Mouse (Mus musculus) embryonic facial prominence, embryonic 11.5 days (tissue): ENCODE data around the gene Pitx1. TPM values are rescaled to one million over a fixed set of nuclear protein-coding genes. Genes with fewer than 3 reads are reported as not detected.

Source experiments
- ATAC-seq: fragments of 200-750 bp; cut with Nextera tagmentation; replicated peaks from 2 replicates; pipeline ENCODE4 v1.8.0; 2017; ENCODE audit warnings: low read depth; ENCODE audit not compliant: insufficient number of reproducible peaks, low FRiP score, low TSS enrichment
- DNase-seq: peaks from one replicate; pipeline ENCODE4 v3.0.0-alpha.2; 2015; ENCODE audit warnings: low spot score
- H3K27ac ChIP-seq: fragments of 300-500 bp; sonication (generic); replicated peaks from 2 replicates; pipeline ENCODE4 v1.5.1; 2014; ENCODE audit warnings: mild to moderate bottlenecking, low read depth, low read length, control low read depth
- H3K27me3 ChIP-seq: fragments of 300-500 bp; sonication (generic); 2 replicates; pipeline ENCODE4 v1.6.1; 2014; ENCODE audit warnings: mild to moderate bottlenecking, low read length, moderate library complexity, mixed read lengths; ENCODE audit not compliant: control insufficient read depth, insufficient read depth
- H3K36me3 ChIP-seq: fragments of 300-500 bp; sonication (generic); replicated peaks from 2 replicates; pipeline ENCODE4 v1.6.1; 2014; ENCODE audit warnings: low read depth, mild to moderate bottlenecking, low read length, moderate library complexity, mixed read lengths; ENCODE audit not compliant: control insufficient read depth, insufficient read depth
- H3K4me1 ChIP-seq: fragments of 300-500 bp; sonication (generic); 2 replicates; pipeline ENCODE4 v1.6.1; 2014; ENCODE audit warnings: low read length, mixed read lengths; ENCODE audit not compliant: control insufficient read depth, insufficient read depth
- H3K4me2 ChIP-seq: fragments of 300-500 bp; sonication (generic); 2 replicates; pipeline ENCODE4 v1.6.1; 2014; ENCODE audit warnings: low read depth, mild to moderate bottlenecking, control low read depth, low read length, moderate library complexity
- H3K4me3 ChIP-seq: fragments of 300-500 bp; sonication (generic); 2 replicates; pipeline ENCODE4 v1.5.1; 2014; ENCODE audit warnings: low read depth, low read length, control low read depth
- H3K9ac ChIP-seq: fragments of 300-500 bp; sonication (generic); replicated peaks from 2 replicates; pipeline ENCODE4 v1.6.1; 2014; ENCODE audit warnings: mild to moderate bottlenecking, control low read depth, low read length
- H3K9me3 ChIP-seq: fragments of 300-500 bp; sonication (generic); replicated peaks from 2 replicates; pipeline ENCODE4 v1.6.1; 2016; ENCODE audit warnings: mild to moderate bottlenecking, low read length, inconsistent platforms, mixed read lengths; ENCODE audit not compliant: control insufficient read depth
- WGBS: fragments of 180-500 bp; shearing (Covaris S2); extraction: QIAGEN DNeasy Blood & Tissue Kit; methylation state at CpG from one replicate; pipeline ENCODE4 v1.1.7; 2014; 5-methylcytosine and 5-hydroxymethylcytosine counted together
- polyA plus RNA-seq: library from polyadenylated mRNA; unstranded; fragments of >200 nt; fragmentation: Nextera tagmentation; extraction: Ambion mirVana; gene quantifications from 2 replicates; pipeline ENCODE4 v1.2.1, GENCODE M21; 2014

Pitx1 gene
- polyA plus RNA-seq, 1 experiment from 2014 or later, result 54.9 TPM

- Histone ChIP-seq H3K36me3 (no peaks in the 10 kb centered on the region), H3K4me3 (no peak overlapping the region), H3K4me2 (no peak overlapping the region), H3K27ac (no peak overlapping the region), H3K9me3 (no peaks in the 10 kb centered on the region), H3K9ac (no peak overlapping the region), H3K27me3 (no peaks in the 10 kb centered on the region), H3K4me1 (no peaks in the 10 kb centered on the region)
- no peak for DNase-seq
- 81% methylated on average over 1 of the region's 1 CpGs for WGBS
- no peak for ATAC-seq
Observed at GRCm38 (mm10) chr13:55803973-55804372, 32.0 kb downstream of the Pitx1 start.

DNA sequence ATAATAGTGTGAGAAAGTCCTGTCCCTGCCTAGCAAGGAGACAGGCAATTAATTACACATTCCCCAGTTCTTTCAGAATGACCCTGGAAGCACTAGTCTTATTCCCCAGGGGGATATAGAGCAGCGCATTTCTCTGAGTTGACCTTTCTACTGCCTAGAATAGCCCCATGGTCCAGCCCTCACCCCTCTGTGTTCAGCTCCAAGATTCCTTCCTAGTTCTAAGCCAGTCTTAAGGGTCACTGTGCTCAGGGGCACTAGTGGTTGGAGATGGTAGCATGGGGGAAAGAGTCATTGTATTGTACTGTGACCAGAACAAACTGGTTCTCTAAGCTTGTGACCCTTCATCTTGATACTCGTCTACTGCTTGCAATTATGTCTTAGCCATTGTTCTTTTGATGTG is 34.7 kb downstream of the Pitx1 start:
- no peaks in the 10 kb centered on the region for H3K27me3 ChIP-seq
- H3K4me2 ChIP-seq, result no peak overlapping the region
- H3K4me3 ChIP-seq, result no peak overlapping the region
- H3K4me1 ChIP-seq, result no peaks in the 10 kb centered on the region
- DNase-seq (no peak), ATAC-seq (no peak)
- 67% methylated on average over 2 of the region's 2 CpGs for WGBS
- H3K36me3 ChIP-seq, result no peaks in the 10 kb centered on the region
- no peaks in the 10 kb centered on the region for H3K9me3 ChIP-seq
- no peak overlapping the region for H3K27ac ChIP-seq
- H3K9ac ChIP-seq, result no peak overlapping the region

DNA sequence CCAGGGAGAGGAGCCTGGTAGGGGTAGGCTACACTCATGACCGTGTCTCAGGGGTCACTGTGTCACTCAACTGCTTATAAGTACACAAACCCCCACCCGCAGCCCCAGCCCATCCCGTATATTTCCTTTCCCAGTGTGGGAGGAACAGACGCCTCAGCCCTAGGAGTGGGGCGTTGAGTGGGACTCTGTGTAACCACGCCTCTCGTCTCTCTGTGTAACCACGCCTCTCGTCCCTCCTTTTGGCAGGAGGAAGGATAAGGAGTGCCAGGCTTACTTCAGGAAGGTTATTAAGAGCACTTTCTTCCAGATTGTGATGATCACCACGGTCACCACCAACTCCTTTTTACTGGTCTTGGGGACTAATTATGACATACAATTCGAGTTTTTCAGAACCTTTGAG is 49.9 kb downstream of the Pitx1 start:
- Histone ChIP-seq H3K4me3 (no peak overlapping the region), H3K4me2 (no peak overlapping the region), H3K27me3 (no peaks in the 10 kb centered on the region), H3K36me3 (no peaks in the 10 kb centered on the region), H3K9me3 (no peaks in the 10 kb centered on the region), H3K27ac (no peak overlapping the region), H3K4me1 (no peaks in the 10 kb centered on the region), H3K9ac (no peak overlapping the region)
- no peak for DNase-seq
- no peak for ATAC-seq
- 84% methylated on average over 11 of the region's 11 CpGs for WGBS

DNA sequence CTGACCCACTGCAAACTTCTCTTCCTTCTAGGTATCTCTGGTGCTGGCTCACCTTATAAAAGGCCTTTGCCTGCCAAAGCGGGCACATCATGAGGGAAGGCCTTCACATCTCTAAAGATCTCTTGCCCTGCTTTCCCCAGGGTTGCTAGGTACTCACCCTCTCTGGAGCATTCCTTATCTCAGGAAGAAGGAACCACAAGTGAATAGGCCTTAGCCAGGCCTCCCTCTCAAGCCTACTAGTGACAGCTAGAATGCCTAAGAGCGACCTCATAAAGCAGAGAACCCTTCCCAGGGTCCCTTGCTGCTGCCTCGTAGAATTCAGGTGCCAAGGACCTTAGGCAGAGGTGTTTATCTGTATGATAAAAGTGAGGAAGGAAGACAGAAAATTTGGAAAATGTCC is 51.7 kb downstream of the Pitx1 start, which contains the start of gene Catsper3:
Gene Catsper3, plus strand, starts transcription at position 301 of the 400 bp plus-strand sequence.
- DNase-seq (no peak), ATAC-seq (no peak)

DNA sequence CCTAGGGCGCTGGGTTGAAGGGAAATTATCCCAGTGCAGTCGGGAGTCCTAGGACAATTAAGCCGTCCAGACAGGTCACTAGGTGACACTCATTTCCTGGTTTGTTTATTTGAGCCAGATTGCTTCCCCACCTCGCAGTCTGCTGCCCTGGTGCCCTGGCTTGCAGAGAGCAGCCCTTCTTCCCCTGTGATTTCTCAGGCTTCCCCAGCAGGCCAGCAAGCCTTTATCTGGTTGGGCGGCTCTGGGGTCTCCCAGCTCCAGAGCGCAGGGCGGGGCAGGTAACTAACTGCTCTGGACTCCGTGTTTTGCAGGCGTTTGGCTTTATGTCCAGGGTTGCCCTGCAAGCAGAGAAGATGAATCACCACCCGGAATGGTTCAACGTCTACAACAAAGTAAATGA is 60.9 kb downstream of the Pitx1 start:
- Histone ChIP-seq H3K9ac (no peak overlapping the region), H3K4me3 (no peak overlapping the region), H3K27ac (no peak overlapping the region), H3K4me2 (no peak overlapping the region), H3K9me3 (no peaks in the 10 kb centered on the region), H3K4me1 (no peaks in the 10 kb centered on the region), H3K27me3 (no peaks in the 10 kb centered on the region), H3K36me3 (no peaks in the 10 kb centered on the region)
- 39% methylated on average over 11 of the region's 11 CpGs for WGBS
- no peak for DNase-seq
- ATAC-seq, result no peak

More for the DNA sequence above, 51.7 kb downstream of the Pitx1 start, which contains the start of gene Catsper3:
- H3K36me3 ChIP-seq, result no peaks in the 10 kb centered on the region
- H3K9me3 ChIP-seq, result no peaks in the 10 kb centered on the region
- WGBS, result 88% methylated on average over 3 of the region's 3 CpGs
- no peak within 1 kb of the TSS for H3K9ac ChIP-seq
- no peak within 1 kb of the TSS for H3K4me2 ChIP-seq
- H3K27me3 ChIP-seq, result no peaks in the 10 kb centered on the region
- no peak within 1 kb of the TSS for H3K27ac ChIP-seq
- H3K4me1 ChIP-seq, result no peaks in the 10 kb centered on the region
- no peak within 1 kb of the TSS for H3K4me3 ChIP-seq

Other genes with a start within 250 kb of the Pitx1 start
- 14.2 and 16.3 TPM in 2 replicates for gene B4galt7, start 236.3 kb downstream of the Pitx1 start, polyA plus RNA-seq
- 62.3 and 66.1 TPM in 2 replicates for gene Caml, start 213.2 kb downstream of the Pitx1 start, polyA plus RNA-seq
- gene Ddx46, start 201.2 kb downstream of the Pitx1 start, polyA plus RNA-seq, result 54.1 and 58.0 TPM in 2 replicates
- gene B230219D22Rik, start 143.1 kb downstream of the Pitx1 start, polyA plus RNA-seq, result 78.3 and 82.0 TPM in 2 replicates
- gene Txndc15, start 121.5 kb downstream of the Pitx1 start, polyA plus RNA-seq, result 97.6 and 99.6 TPM in 2 replicates
- 40.8 and 44.7 TPM in 2 replicates for gene Pcbd2, start 108.8 kb downstream of the Pitx1 start, polyA plus RNA-seq
- gene Catsper3, start 51.6 kb downstream of the Pitx1 start, polyA plus RNA-seq, result not detected in 2 replicates